ENCODE assay signal across 9 mouse cellular contexts in the genomic region with DNA sequence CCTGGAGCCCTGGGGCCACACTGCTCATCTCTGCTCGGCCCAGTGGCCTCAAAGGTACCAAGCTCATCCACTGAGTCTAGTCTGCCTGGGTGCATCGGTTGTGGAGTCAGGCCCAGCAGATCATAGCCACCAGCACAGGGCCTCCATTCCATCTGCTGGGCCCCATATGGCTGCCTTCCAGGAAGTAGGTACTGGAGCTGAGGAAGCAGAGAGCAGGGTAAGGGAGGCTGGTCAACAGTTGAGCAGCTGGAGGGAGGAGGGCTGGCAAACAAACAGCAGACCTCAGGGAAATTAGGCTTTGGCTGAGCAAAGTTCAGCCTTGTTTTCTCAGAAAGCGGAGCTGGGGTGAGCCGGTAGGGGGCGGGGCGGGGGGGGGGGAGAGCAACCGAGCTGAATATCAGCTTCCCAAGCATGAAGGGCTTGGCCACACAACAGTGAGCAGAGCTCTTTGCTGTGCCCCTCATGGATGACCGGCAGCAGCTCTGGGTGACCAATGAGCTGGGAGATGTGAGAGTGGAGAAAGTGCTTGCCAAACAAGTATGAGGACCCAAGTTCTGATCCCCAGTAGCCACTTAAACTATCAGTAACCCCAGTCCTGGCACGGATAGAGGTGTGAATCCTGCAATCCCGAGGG.
DNase-seq lines count a peak whose midpoint lies in the region; ATAC-seq and TF ChIP-seq lines count a peak whose summit lies in the region.
"Had no signal": no experiment of that assay in that cellular context is flagged by ENCODE, and none has a peak within 500 bp of the region (broad histone marks: within the 10 kb centered on the region; RNA-seq: fewer than 3 reads in every experiment).

No protein-coding gene starts in this region.

- ATAC-seq in CD4-positive, CD25-positive, alpha-beta regulatory T cell, adult 4 months, result no peak
- ATAC-seq in common myeloid progenitor, adult 5-6 weeks (replicated peaks; ENCODE audit: low read depth, poor library complexity, severe bottlenecking), result 0 out of 2 replicates have a peak, but pooled peaks have one; percentile 3
- peak; percentile 54 for ATAC-seq in stomach, embryonic 14.5 days (ENCODE audit: insufficient number of reproducible peaks, insufficient read depth, low FRiP score, low read depth)

- H3K36me3 ChIP-seq in heart, adult 2 months (ENCODE audit: control insufficient read depth, insufficient read depth, low read length), result peaks cover 3% of the 10 kb centered on the region; the same call in 1 of the 2 replicates
- H3K36me3 ChIP-seq in stomach, embryonic 14.5 days (ENCODE audit: control insufficient read depth, insufficient read depth, low read length), result no peaks in the 10 kb centered on the region

- peak; percentile 8; the same call in 1 of the 2 replicates for TF ChIP-seq CTCF in heart, adult 2 months (IDR thresholded peaks at IDR 0.05)

- peak; percentile 52 for DNase-seq in CD4-positive, CD25-positive, alpha-beta regulatory T cell, adult 2 months (ENCODE audit: low read depth, low spot score)
- DNase-seq in heart, adult 2 months, result peak in 1 of 2 experiments; percentile 63
- peak; percentile 84 to 91 for DNase-seq in kidney, adult 8-10 months
- peak; percentile 60 for DNase-seq in lung, postnatal 36 days
- no peak for DNase-seq in left cerebral cortex, postnatal 25 days (ENCODE audit: low spot score in 2 of 2)

- intact Hi-C loops in heart, adult 2 months (cut with DNase I), result no loop called here
- intact Hi-C loops in left cerebral cortex, postnatal 25 days (cut with DNase I), result no loop called here

- no peak overlapping the region for H3K4me3 ChIP-seq in heart, adult 2 months
- H3K4me3 ChIP-seq in stomach, embryonic 14.5 days (ENCODE audit: low read depth, low read length), result no peak overlapping the region
- H3K4me3 ChIP-seq: erythroblast, embryonic 14.5 days had no signal

- H3K4me2 ChIP-seq in stomach, embryonic 14.5 days (replicated peaks; ENCODE audit: low read depth, low read length), result no peak overlapping the region

- no peaks in the 10 kb centered on the region for H3K9me3 ChIP-seq in stomach, embryonic 14.5 days (ENCODE audit: control insufficient read depth, low read depth, low read length)

- H3K27ac ChIP-seq in heart, adult 2 months, result peak overlapping the region; percentile 91
- H3K27ac ChIP-seq in stomach, embryonic 14.5 days (ENCODE audit: low read length), result peak overlapping the region; percentile 100

- peaks cover 29% of the 10 kb centered on the region for H3K4me1 ChIP-seq in heart, adult 2 months (ENCODE audit: control insufficient read depth, insufficient read depth, low read length)
- peaks cover 47% of the 10 kb centered on the region for H3K4me1 ChIP-seq in stomach, embryonic 14.5 days (ENCODE audit: control insufficient read depth, insufficient read depth, low read length)

- no peak for TF ChIP-seq POLR2A in heart, adult 2 months (IDR thresholded peaks at IDR 0.05; ENCODE audit: insufficient read depth, low read depth, low read length)

- TF ChIP-seq EP300 in heart, adult 2 months (IDR thresholded peaks at IDR 0.05; ENCODE audit: insufficient read depth, low read depth, low read length), result no peak

- WGBS in heart, adult 2 months, result 45% methylated on average over 10 of the region's 10 CpGs
- 42% methylated on average over 10 of the region's 10 CpGs for WGBS in stomach, embryonic 14.5 days

- H3K27me3 ChIP-seq in heart, adult 2 months (ENCODE audit: control insufficient read depth, insufficient read depth, low read length), result no peaks in the 10 kb centered on the region
- H3K27me3 ChIP-seq in stomach, embryonic 14.5 days (ENCODE audit: control insufficient read depth, insufficient read depth, low read length), result no peaks in the 10 kb centered on the region

- H3K79me2 ChIP-seq in heart, adult 2 months (replicated peaks; ENCODE audit: control insufficient read depth, insufficient read depth, low read length), result no peaks in the 10 kb centered on the region

- H3K9ac ChIP-seq in heart, adult 2 months (ENCODE audit: low read depth, low read length), result no peak overlapping the region
- no peak overlapping the region for H3K9ac ChIP-seq in stomach, embryonic 14.5 days (replicated peaks; ENCODE audit: low read depth, low read length)

Comparison
In these comparisons a context has a peak if more than half of its experiments do, and no peak if none do; other contexts are left out.
1. DNase-seq: peak in CD4-positive, CD25-positive, alpha-beta regulatory T cell, adult 2 months (single experiment), kidney, adult 8-10 months (2 of 2) and lung, postnatal 36 days (single experiment); none in left cerebral cortex, postnatal 25 days (0 of 2).